ENCODE assay signal across 23 mouse cellular contexts in genomic region chr17:12902291-12902690, GRCm38 (mm10). TPM values are rescaled to one million over a fixed set of nuclear protein-coding genes. Genes with fewer than 3 reads are reported as not detected.
DNase-seq lines count a peak whose midpoint lies in the region; ATAC-seq and TF ChIP-seq lines count a peak whose summit lies in the region.
"Had no signal": no experiment of that assay in that cellular context is flagged by ENCODE, and none has a peak within 500 bp of the region (broad histone marks: within the 10 kb centered on the region; RNA-seq: fewer than 3 reads in every experiment).

No protein-coding gene starts in this region.

- no peak overlapping the region for H3K9ac ChIP-seq in limb, embryonic 15.5 days
- H3K9ac ChIP-seq in lung, postnatal 0 days (replicated peaks; ENCODE audit: low read depth) = no peak overlapping the region
- H3K9ac ChIP-seq: embryonic facial prominence, embryonic 13.5 days; embryonic facial prominence, embryonic 15.5 days; forebrain, embryonic 12.5 days had no signal

- 90% methylated on average over 6 of the region's 6 CpGs for WGBS in limb, embryonic 15.5 days
- 95% methylated on average over 6 of the region's 6 CpGs for WGBS in limb, embryonic 10.5 days
- 77% methylated on average over 6 of the region's 6 CpGs for WGBS in lung, postnatal 0 days
- 74% methylated on average over 6 of the region's 6 CpGs for WGBS in lung, adult 2 months

- no peaks in the 10 kb centered on the region for H3K9me3 ChIP-seq in limb, embryonic 15.5 days
- no peaks in the 10 kb centered on the region for H3K9me3 ChIP-seq in limb, embryonic 10.5 days (replicated peaks)
- no peaks in the 10 kb centered on the region for H3K9me3 ChIP-seq in lung, postnatal 0 days (ENCODE audit: low read length)
- H3K9me3 ChIP-seq: embryonic facial prominence, embryonic 13.5 days; embryonic facial prominence, embryonic 15.5 days; forebrain, embryonic 10.5 days; forebrain, embryonic 12.5 days had no signal

- peaks cover 15% of the 10 kb centered on the region for H3K4me1 ChIP-seq in limb, embryonic 15.5 days
- peaks cover 9% of the 10 kb centered on the region for H3K4me1 ChIP-seq in limb, embryonic 10.5 days
- no peaks in the 10 kb centered on the region; the same call in 1 of the 2 replicates for H3K4me1 ChIP-seq in lung, postnatal 0 days (ENCODE audit: insufficient read depth, low read depth, low read length)
- no peaks in the 10 kb centered on the region for H3K4me1 ChIP-seq in lung, adult 2 months (ENCODE audit: control insufficient read depth, insufficient read depth, low read length)

- H3K4me2 ChIP-seq in limb, embryonic 15.5 days = no peak overlapping the region
- no peak overlapping the region for H3K4me2 ChIP-seq in lung, postnatal 0 days (replicated peaks; ENCODE audit: low read depth, low read length)
- H3K4me2 ChIP-seq: embryonic facial prominence, embryonic 13.5 days; embryonic facial prominence, embryonic 15.5 days; forebrain, embryonic 12.5 days had no signal

- no peak for TF ChIP-seq CTCF in lung, postnatal 0 days (IDR thresholded peaks at IDR 0.05)
- TF ChIP-seq CTCF in lung, adult 2 months (IDR thresholded peaks at IDR 0.05; ENCODE audit: insufficient read depth, low read length) = no peak

- no peaks in the 10 kb centered on the region for H3K27me3 ChIP-seq in limb, embryonic 15.5 days
- no peaks in the 10 kb centered on the region for H3K27me3 ChIP-seq in limb, embryonic 10.5 days (ENCODE audit: low read depth, poor library complexity, severe bottlenecking)
- H3K27me3 ChIP-seq in lung, postnatal 0 days (replicated peaks; ENCODE audit: insufficient read depth, low read length) = no peaks in the 10 kb centered on the region
- H3K27me3 ChIP-seq: embryonic facial prominence, embryonic 13.5 days; embryonic facial prominence, embryonic 15.5 days; forebrain, embryonic 12.5 days had no signal

- H3K4me3 ChIP-seq in limb, embryonic 15.5 days = no peak overlapping the region
- no peak overlapping the region for H3K4me3 ChIP-seq in limb, embryonic 10.5 days
- H3K4me3 ChIP-seq in lung, postnatal 0 days (ENCODE audit: low read depth, low read length) = no peak overlapping the region
- no peak overlapping the region for H3K4me3 ChIP-seq in lung, adult 2 months (replicated peaks; ENCODE audit: extremely low read depth, low read depth, low read length)
- H3K4me3 ChIP-seq: embryonic facial prominence, embryonic 13.5 days; embryonic facial prominence, embryonic 15.5 days; erythroblast, embryonic 14.5 days; forebrain, embryonic 10.5 days; forebrain, embryonic 12.5 days had no signal

- H3K36me3 ChIP-seq in limb, embryonic 15.5 days = peaks cover 17% of the 10 kb centered on the region; the same call in 1 of the 2 replicates
- peaks cover 62% of the 10 kb centered on the region for H3K36me3 ChIP-seq in limb, embryonic 10.5 days
- H3K36me3 ChIP-seq in lung, postnatal 0 days (ENCODE audit: insufficient read depth, low read length) = no peaks in the 10 kb centered on the region

- no peak for TF ChIP-seq POLR2A in lung, adult 2 months (IDR thresholded peaks at IDR 0.05; ENCODE audit: borderline replicate concordance, extremely low read depth, low read depth, low read length)

- 0 out of 2 replicates have a peak overlapping the region, but pooled peaks have one; percentile 83 for H3K27ac ChIP-seq in limb, embryonic 15.5 days
- no peak overlapping the region for H3K27ac ChIP-seq in limb, embryonic 10.5 days
- peak overlapping the region; percentile 61; the same call in 1 of the 2 replicates for H3K27ac ChIP-seq in lung, postnatal 0 days (ENCODE audit: low read length)
- H3K27ac ChIP-seq: embryonic facial prominence, embryonic 13.5 days; embryonic facial prominence, embryonic 15.5 days had no signal

- no peak for DNase-seq in limb, embryonic 10.5 days (ENCODE audit: low spot score)
- peak; percentile 30 for DNase-seq in lung, postnatal 0 days (ENCODE audit: low spot score)
- DNase-seq in lung, adult 2 months = no peak
- DNase-seq: adrenal gland, adult 2 months; adrenal gland, postnatal 10 days; adrenal gland, postnatal 25 days; cerebellum, adult 11 months; cerebellum, adult 18-20 months; cerebellum, adult 8-10 months; cerebellum, adult 9-11 months; cerebellum, postnatal 14 days; cerebellum, postnatal 36 days; embryo, embryonic 11 days had no signal

- TF ChIP-seq EP300 in lung, postnatal 0 days (IDR thresholded peaks at IDR 0.05) = no peak

- no peak for ATAC-seq in limb, embryonic 15.5 days (ENCODE audit: insufficient number of reproducible peaks, low FRiP score, low TSS enrichment, low read depth)
- peak; percentile 32 for ATAC-seq in lung, postnatal 0 days
- ATAC-seq: forebrain, embryonic 16.5 days had no signal

RNA-seq across cellular contexts. Expression of gene Pnldc1, which starts 7.7 kb away (rescaled TPM):
- 1.6 and 2.2 TPM in 2 replicates for polyA plus RNA-seq in limb, embryonic 15.5 days (2015; fragmentation: Nextera tagmentation; extraction: Ambion mirVana)
- 2.0 and 2.3 TPM in 2 replicates for polyA plus RNA-seq in limb, embryonic 10.5 days (2016; fragmentation: Nextera tagmentation; extraction: Ambion mirVana)
- 0.51 and 0.75 TPM in 2 replicates for polyA plus RNA-seq in lung, postnatal 0 days (2015; fragmentation: Nextera tagmentation; extraction: Ambion mirVana)
- 1.3 and 1.9 TPM in 2 replicates for polyA plus RNA-seq in lung, adult 2 months (2012; rRNA removed)

RNA-seq across cellular contexts. Expression of gene Tcp1, which starts 13.2 kb away (rescaled TPM):
- polyA plus RNA-seq in limb, embryonic 15.5 days (2015; fragmentation: Nextera tagmentation; extraction: Ambion mirVana) = 354 and 369 TPM in 2 replicates
- 538 and 581 TPM in 2 replicates for polyA plus RNA-seq in limb, embryonic 10.5 days (2016; fragmentation: Nextera tagmentation; extraction: Ambion mirVana)
- polyA plus RNA-seq in lung, postnatal 0 days (2015; fragmentation: Nextera tagmentation; extraction: Ambion mirVana) = 155 and 174 TPM in 2 replicates
- 39.7 and 47.7 TPM in 2 replicates for polyA plus RNA-seq in lung, adult 2 months (2012; rRNA removed)

RNA-seq across cellular contexts. Expression of gene Mrpl18, which starts 13.9 kb away (rescaled TPM):
- polyA plus RNA-seq in limb, embryonic 15.5 days (2015; fragmentation: Nextera tagmentation; extraction: Ambion mirVana) = 132 and 136 TPM in 2 replicates
- 200 and 227 TPM in 2 replicates for polyA plus RNA-seq in limb, embryonic 10.5 days (2016; fragmentation: Nextera tagmentation; extraction: Ambion mirVana)
- polyA plus RNA-seq in lung, postnatal 0 days (2015; fragmentation: Nextera tagmentation; extraction: Ambion mirVana) = 70.2 and 72.9 TPM in 2 replicates
- 18.8 and 19.3 TPM in 2 replicates for polyA plus RNA-seq in lung, adult 2 months (2012; rRNA removed)

RNA-seq across cellular contexts. Expression of gene Mrgprh, which starts 26.5 kb away (rescaled TPM):
- 0.17 and 0.29 TPM in 2 replicates for polyA plus RNA-seq in limb, embryonic 15.5 days (2015; fragmentation: Nextera tagmentation; extraction: Ambion mirVana)
- polyA plus RNA-seq in limb, embryonic 10.5 days (2016; fragmentation: Nextera tagmentation; extraction: Ambion mirVana) = 0.09 TPM in 1 of 2 replicates, not detected in the other
- polyA plus RNA-seq in lung, postnatal 0 days (2015; fragmentation: Nextera tagmentation; extraction: Ambion mirVana) = not detected in 2 replicates
- polyA plus RNA-seq in lung, adult 2 months (2012; rRNA removed) = 0.09 and 0.31 TPM in 2 replicates
- polyA plus RNA-seq: adrenal gland, adult 2 months; C2C12; embryonic facial prominence, embryonic 11.5 days; embryonic facial prominence, embryonic 13.5 days; erythroblast, embryonic 14.5 days; forebrain, embryonic 10.5 days; forebrain, embryonic 12.5 days; forebrain, embryonic 14.5 days; forebrain, embryonic 16.5 days had no signal

RNA-seq across cellular contexts. Expression of gene Mas1, which starts 34.3 kb away (rescaled TPM):
- polyA plus RNA-seq in limb, embryonic 15.5 days (2015; fragmentation: Nextera tagmentation; extraction: Ambion mirVana) = 0.92 and 1.5 TPM in 2 replicates
- polyA plus RNA-seq in limb, embryonic 10.5 days (2016; fragmentation: Nextera tagmentation; extraction: Ambion mirVana) = 0.73 and 0.93 TPM in 2 replicates
- 0.14 and 0.54 TPM in 2 replicates for polyA plus RNA-seq in lung, postnatal 0 days (2015; fragmentation: Nextera tagmentation; extraction: Ambion mirVana)
- 0.12 TPM in 1 of 2 replicates, not detected in the other for polyA plus RNA-seq in lung, adult 2 months (2012; rRNA removed)
- polyA plus RNA-seq: adrenal gland, adult 2 months; C2C12; erythroblast, embryonic 14.5 days; forebrain, embryonic 14.5 days had no signal
